Mouse (Mus musculus) lung, embryonic 14.5 days (tissue): ENCODE measurements around the gene Gltpd2. TPM values are rescaled to one million over a fixed set of nuclear protein-coding genes. Genes with fewer than 3 reads are reported as not detected.
A peak's percentile ranks its signal among the peaks of the same experiment; 100 is the strongest.
"Not testable (repeated sequence)": the region's sequence is repeated elsewhere in the genome, so short reads cannot be mapped to it uniquely, and the experiment has no call there.

Experiments used
- ATAC-seq: fragments of 200-750 bp; cut with Nextera tagmentation; 2 replicates; pipeline ENCODE4 v1.8.0; 2017; ENCODE audit warnings: mild to moderate bottlenecking, moderate TSS enrichment, moderate library complexity; ENCODE audit not compliant: insufficient read depth
- DNase-seq: peaks from one replicate; pipeline ENCODE4 v3.0.0-alpha.2; 2015
- H3K27ac ChIP-seq: fragments of 300-500 bp; sonication (generic); 2 replicates; pipeline ENCODE4 v1.5.1; 2014; ENCODE audit warnings: low read depth, mild to moderate bottlenecking, moderate library complexity
- H3K27me3 ChIP-seq: fragments of 300-500 bp; sonication (generic); 2 replicates; pipeline ENCODE4 v1.6.1; 2014; ENCODE audit warnings: low read length, control low read depth; ENCODE audit not compliant: insufficient read depth
- H3K36me3 ChIP-seq: fragments of 300-500 bp; sonication (generic); 2 replicates; pipeline ENCODE4 v1.6.1; 2014; ENCODE audit warnings: control low read depth; ENCODE audit not compliant: insufficient read depth
- H3K4me1 ChIP-seq: fragments of 300-500 bp; sonication (generic); 2 replicates; pipeline ENCODE4 v1.6.1; 2014; ENCODE audit warnings: antibody characterized with exemption, control low read depth; ENCODE audit not compliant: insufficient read depth
- H3K4me2 ChIP-seq: fragments of 300-500 bp; sonication (generic); 2 replicates; pipeline ENCODE4 v1.6.1; 2014; ENCODE audit warnings: mild to moderate bottlenecking
- H3K4me3 ChIP-seq: fragments of 300-500 bp; sonication (generic); 2 replicates; pipeline ENCODE4 v1.5.1; 2014; ENCODE audit warnings: low read depth, low read length
- H3K9ac ChIP-seq: fragments of 300-500 bp; sonication (generic); 2 replicates; pipeline ENCODE4 v1.6.1; 2014
- H3K9me3 ChIP-seq: fragments of 300-500 bp; sonication (generic); 2 replicates; pipeline ENCODE4 v1.6.1; 2016; ENCODE audit warnings: low read depth, low read length, control low read depth
- CTCF ChIP-seq: IDR thresholded peaks from 2 replicates; pipeline ENCODE4 v1.5.1; 2016; ENCODE audit warnings: antibody characterized with exemption, low read depth
- WGBS: fragments of 180-500 bp; shearing (Covaris S2); extraction: QIAGEN DNeasy Blood & Tissue Kit; methylation state at CpG from one replicate; pipeline ENCODE4 v1.1.7; 2014; 5-methylcytosine and 5-hydroxymethylcytosine counted together
- polyA plus RNA-seq: library from polyadenylated mRNA; unstranded; fragments of >200 nt; fragmentation: Nextera tagmentation; extraction: Ambion mirVana; gene quantifications from 2 replicates; pipeline ENCODE4 v1.2.1, GENCODE M21; 2014

Gene Gltpd2
- 0.30 and 0.55 TPM in 2 replicates for polyA plus RNA-seq

DNA sequence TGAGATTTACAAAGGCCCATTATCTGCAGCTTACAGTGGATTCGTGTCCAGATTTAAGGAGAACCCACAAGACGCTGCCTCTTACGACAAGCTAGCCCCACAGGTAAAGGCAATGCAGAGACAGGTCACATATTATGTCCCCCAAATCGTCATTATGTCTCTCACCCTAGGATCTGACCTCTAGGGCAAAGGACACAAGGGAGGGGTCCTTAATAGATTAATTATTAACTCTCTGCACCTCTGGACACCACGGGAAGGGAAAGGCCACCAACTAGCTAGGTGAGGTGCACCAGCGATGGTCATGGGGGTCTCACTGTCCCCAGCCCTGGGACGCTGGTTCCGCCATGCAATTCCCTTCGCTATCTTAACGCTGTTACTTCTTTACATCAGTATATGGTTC is at the start of gene Gltpd2:
TSS of gene Gltpd2 (plus strand) at position 274 of the 400 bp plus-strand sequence.
- Histone ChIP-seq H3K4me3 (peak within 1 kb of the TSS; percentile 41), H3K9me3 (no peaks in the 10 kb centered on the region), H3K27me3 (no peaks in the 10 kb centered on the region), H3K4me2 (peak within 1 kb of the TSS; percentile 69), H3K9ac (peak within 1 kb of the TSS; percentile 69), H3K27ac (peak within 1 kb of the TSS; percentile 88), H3K4me1 (peaks cover 8% of the 10 kb centered on the region; the same call in 1 of the 2 replicates), H3K36me3 (no peaks in the 10 kb centered on the region)
- TF ChIP-seq CTCF = no peak
- DNase-seq (no peak), ATAC-seq (no peak)
- WGBS = 76% methylated on average over 10 of the region's 10 CpGs

- no peak for TF ChIP-seq CTCF
- Histone ChIP-seq H3K4me1 (0 out of 2 replicates have a peak, but pooled peaks cover 4% of the 10 kb centered on the region), H3K9ac (no peak overlapping the region), H3K9me3 (no peaks in the 10 kb centered on the region), H3K4me3 (no peak overlapping the region), H3K27ac (no peak overlapping the region), H3K4me2 (no peak overlapping the region), H3K36me3 (no peaks in the 10 kb centered on the region), H3K27me3 (no peaks in the 10 kb centered on the region)
- 93% methylated on average over 3 of the region's 3 CpGs for WGBS
- no peak for DNase-seq
- no peak for ATAC-seq
Measured at GRCm38 (mm10) chr11:70469764-70470163, 49.2 kb upstream of the Gltpd2 start.

DNA sequence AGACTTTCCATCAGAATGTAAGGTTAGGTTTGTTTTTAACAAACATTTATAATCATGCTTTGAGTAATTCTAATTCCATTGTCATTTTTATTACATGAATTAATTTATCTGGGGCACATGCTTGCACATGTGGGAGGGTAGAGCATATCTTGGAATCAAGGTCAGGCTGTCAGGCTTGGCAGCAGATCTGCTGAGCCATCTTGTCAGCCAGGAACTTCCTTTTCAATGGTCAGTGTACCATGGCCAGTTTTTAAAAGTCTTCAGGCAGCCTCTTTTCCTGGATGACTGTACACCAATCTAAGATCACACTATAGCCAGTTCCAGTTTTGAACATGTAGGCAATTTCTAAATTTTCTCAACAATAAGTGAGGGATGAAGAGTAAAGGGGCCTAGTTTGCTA is 46.3 kb upstream of the Gltpd2 start:
- no peak for ATAC-seq
- no peak for DNase-seq
- no peaks in the 10 kb centered on the region for H3K27me3 ChIP-seq
- no peaks in the 10 kb centered on the region for H3K4me1 ChIP-seq
- H3K9me3 ChIP-seq = no peaks in the 10 kb centered on the region
- no peaks in the 10 kb centered on the region for H3K36me3 ChIP-seq
- no peak overlapping the region for H3K9ac ChIP-seq
- H3K4me3 ChIP-seq = no peak overlapping the region
- H3K27ac ChIP-seq = no peak overlapping the region
- H3K4me2 ChIP-seq = no peak overlapping the region
- no peak for TF ChIP-seq CTCF

- not testable (repeated sequence) for H3K4me2 ChIP-seq, ATAC-seq, H3K9me3 ChIP-seq, H3K9ac ChIP-seq, DNase-seq, H3K4me3 ChIP-seq, H3K27ac ChIP-seq, H3K36me3 ChIP-seq, H3K27me3 ChIP-seq, H3K4me1 ChIP-seq
- 87% methylated on average over 5 of the region's 5 CpGs for WGBS
Measured at GRCm38 (mm10) chr11:70473291-70473690, 45.7 kb upstream of the Gltpd2 start.

GRCm38 (mm10) chr11:70474872-70475534 is 44.0 kb upstream of the Gltpd2 start:
- Histone ChIP-seq H3K4me1 (no peaks in the 10 kb centered on the region), H3K4me3 (no peak overlapping the region), H3K4me2 (no peak overlapping the region), H3K9me3 (no peaks in the 10 kb centered on the region), H3K9ac (no peak overlapping the region), H3K27ac (no peak overlapping the region), H3K27me3 (no peaks in the 10 kb centered on the region), H3K36me3 (no peaks in the 10 kb centered on the region)
- WGBS = 46% methylated on average over 12 of the region's 12 CpGs
- ATAC-seq = no peak
- no peak for TF ChIP-seq CTCF
- DNase-seq = no peak

DNA sequence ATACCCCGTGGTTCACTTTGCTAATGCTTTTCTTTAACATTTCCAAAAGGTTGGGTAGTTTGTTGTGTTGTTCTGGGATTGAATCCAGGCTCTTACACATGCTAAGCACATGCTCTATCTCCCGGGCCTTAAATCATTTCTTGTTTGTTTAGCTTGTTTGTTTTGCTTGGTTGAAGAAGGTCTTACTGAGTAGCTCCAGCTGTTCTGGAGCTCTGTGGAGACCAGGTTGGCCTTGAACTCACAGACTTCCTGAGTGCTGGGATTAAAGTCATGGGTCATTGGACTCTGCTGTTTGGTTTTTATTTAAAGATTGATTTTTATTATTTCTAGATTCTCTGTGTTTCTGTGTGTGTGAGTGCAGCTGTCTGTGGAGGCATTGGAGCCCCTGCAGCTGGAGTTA is 33.5 kb upstream of the Gltpd2 start:
- Histone ChIP-seq H3K4me2 (no peak overlapping the region), H3K9me3 (no peaks in the 10 kb centered on the region), H3K9ac (no peak overlapping the region), H3K4me1 (no peaks in the 10 kb centered on the region), H3K27me3 (no peaks in the 10 kb centered on the region), H3K4me3 (no peak overlapping the region), H3K27ac (no peak overlapping the region), H3K36me3 (no peaks in the 10 kb centered on the region)
- ATAC-seq = no peak
- no peak for TF ChIP-seq CTCF
- DNase-seq = peak; percentile 37
- 19% methylated on average over 2 of the region's 2 CpGs for WGBS

DNA sequence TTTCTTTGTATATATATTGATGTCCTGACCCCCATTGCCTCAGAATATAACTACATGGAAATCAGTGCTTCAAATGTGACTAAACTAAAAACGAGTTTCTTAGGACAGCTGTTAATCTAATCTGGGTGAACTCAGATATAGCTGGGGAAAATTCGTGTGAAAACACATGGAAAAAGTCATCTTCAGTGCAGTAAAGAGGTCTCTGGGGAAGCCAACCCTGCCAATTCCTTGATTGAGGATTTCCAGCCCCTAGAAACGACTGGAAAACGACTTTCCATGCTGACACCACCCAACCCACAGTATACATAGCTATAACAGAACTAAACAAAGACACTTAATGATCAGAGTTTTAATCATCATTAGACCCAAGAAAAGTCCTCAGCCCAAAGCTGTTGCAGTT is 31.2 kb upstream of the Gltpd2 start:
- 30% methylated on average over 4 of the region's 4 CpGs for WGBS
- ATAC-seq (no peak), DNase-seq (no peak)
- no peak overlapping the region for H3K4me2 ChIP-seq
- no peaks in the 10 kb centered on the region for H3K27me3 ChIP-seq
- TF ChIP-seq CTCF = no peak
- H3K4me1 ChIP-seq = no peaks in the 10 kb centered on the region
- H3K27ac ChIP-seq = no peak overlapping the region
- no peaks in the 10 kb centered on the region for H3K36me3 ChIP-seq
- H3K4me3 ChIP-seq = no peak overlapping the region
- H3K9me3 ChIP-seq = no peaks in the 10 kb centered on the region
- H3K9ac ChIP-seq = no peak overlapping the region
